Mouse (Mus musculus) bone marrow, adult 2 months (tissue): ENCODE results near the gene Pik3ip1.

Experiments used
- CTCF ChIP-seq: fragments of 200-500 bp; IDR thresholded peaks from 2 replicates; pipeline ENCODE4 v1.5.1; 2011; ENCODE audit warnings: low read length, control low read depth; ENCODE audit not compliant: control insufficient read depth, insufficient read depth
- POLR2A ChIP-seq: fragments of 200-500 bp; IDR thresholded peaks from 2 replicates; pipeline ENCODE4 v1.6.1; 2011; ENCODE audit warnings: low read depth, mild to moderate bottlenecking, control low read depth, low read length, borderline replicate concordance; ENCODE audit not compliant: control insufficient read depth

GRCm38 (mm10) chr11:3373591-3374292, 43.5 kb downstream of the Pik3ip1 start:
- no peak for TF ChIP-seq CTCF
- TF ChIP-seq POLR2A, result no peak
